Comparison of ENCODE assay signal across 17 mouse cellular contexts in the genomic region with DNA sequence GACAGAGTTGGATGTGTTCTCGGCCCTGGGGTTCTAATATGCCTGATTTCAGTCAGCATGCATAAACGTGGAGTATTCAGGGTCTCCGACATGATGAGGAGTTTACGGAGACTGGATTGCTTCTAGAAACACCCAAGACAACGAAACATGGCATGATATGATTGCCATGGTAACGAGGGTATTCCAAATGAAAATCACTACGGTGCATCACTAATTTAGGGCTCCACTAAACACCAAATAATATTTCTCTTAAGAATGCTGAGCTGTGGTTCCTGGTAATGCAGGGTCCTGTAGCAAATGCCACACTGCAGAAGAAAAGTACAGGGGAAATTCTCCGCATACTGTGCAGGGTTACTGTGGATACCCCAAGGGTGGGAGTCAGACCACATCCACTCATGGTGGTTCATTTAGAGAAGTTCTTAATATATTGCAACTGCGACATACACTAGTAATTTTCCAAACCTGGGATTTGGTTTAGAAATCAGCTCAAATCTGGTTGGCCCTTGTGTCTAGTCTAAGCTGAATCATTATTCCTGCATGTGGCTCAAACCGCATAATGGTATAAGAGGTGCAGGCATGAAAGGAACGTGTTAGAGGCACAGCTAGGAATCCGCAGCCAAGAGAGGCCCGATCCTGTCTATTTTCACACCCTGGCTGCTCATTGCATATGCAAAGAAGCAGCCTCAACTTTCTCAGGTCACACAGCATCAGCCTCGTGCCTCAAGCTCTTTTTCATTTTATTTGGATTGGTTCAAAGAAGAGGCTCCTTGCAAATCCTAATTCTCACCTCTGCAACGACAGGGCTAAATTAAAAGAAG.
A peak's percentile ranks its signal among the peaks of the same experiment; 100 is the strongest.
DNase-seq lines count a peak whose midpoint lies in the region; ATAC-seq and TF ChIP-seq lines count a peak whose summit lies in the region.
"Had no signal": no experiment of that assay in that cellular context is flagged by ENCODE, and none has a peak within 500 bp of the region (broad histone marks: within the 10 kb centered on the region; RNA-seq: fewer than 3 reads in every experiment).

No protein-coding gene starts in this region.

- ATAC-seq in forebrain, embryonic 15.5 days (replicated peaks): peak; percentile 30
- ATAC-seq in forebrain, embryonic 12.5 days (ENCODE audit: low FRiP score): no peak
- peak; percentile 11; the same call in 1 of the 2 replicates for ATAC-seq in midbrain, postnatal 0 days (ENCODE audit: low FRiP score)
- no peak for ATAC-seq in granulocyte monocyte progenitor cell, adult 5-6 weeks (replicated peaks; ENCODE audit: poor library complexity, severe bottlenecking)

- peak; percentile 16 for DNase-seq in right cerebral cortex, adult 18-20 months
- no peak for DNase-seq in right cerebral cortex, adult 2 months (ENCODE audit: low spot score in 2 of 2)
- DNase-seq in midbrain, postnatal 0 days (ENCODE audit: low spot score): peak; percentile 32
- no peak for DNase-seq in thymus, adult 2 months
- DNase-seq: heart, adult 18-20 months; lung, adult 18-20 months; lung, postnatal 14 days; thymus, postnatal 36 days had no signal

- H3K9ac ChIP-seq in forebrain, embryonic 15.5 days (replicated peaks): no peak overlapping the region
- no peak overlapping the region for H3K9ac ChIP-seq in forebrain, embryonic 12.5 days
- no peak overlapping the region for H3K9ac ChIP-seq in midbrain, postnatal 0 days (replicated peaks; ENCODE audit: low read length, poor library complexity, severe bottlenecking)
- H3K9ac ChIP-seq: embryonic facial prominence, embryonic 15.5 days; neural tube, embryonic 12.5 days had no signal

- H3K4me2 ChIP-seq in forebrain, embryonic 15.5 days (replicated peaks): no peak overlapping the region
- H3K4me2 ChIP-seq in forebrain, embryonic 12.5 days: no peak overlapping the region
- H3K4me2 ChIP-seq in midbrain, postnatal 0 days (ENCODE audit: low read depth, low read length, poor library complexity, severe bottlenecking): no peak overlapping the region
- H3K4me2 ChIP-seq: embryonic facial prominence, embryonic 15.5 days; liver, embryonic 11.5 days; neural tube, embryonic 12.5 days had no signal

- WGBS in forebrain, embryonic 15.5 days: 41% methylated on average over 15 of the region's 15 CpGs
- WGBS in forebrain, embryonic 12.5 days: 67% methylated on average over 15 of the region's 15 CpGs
- WGBS in midbrain, postnatal 0 days: 40% methylated on average over 15 of the region's 15 CpGs
- WGBS in thymus, adult 2 months: 92% methylated on average over 15 of the region's 15 CpGs

- TF ChIP-seq POLR2A in embryonic fibroblast, embryonic 13.5 days (IDR thresholded peaks at IDR 0.05; ENCODE audit: low read depth, low read length): no peak
- TF ChIP-seq POLR2A in thymus, adult 2 months (IDR thresholded peaks at IDR 0.05; ENCODE audit: control insufficient read depth, extremely low read depth, insufficient read depth, low read length, poor library complexity): no peak

- peaks cover 33% of the 10 kb centered on the region for H3K4me1 ChIP-seq in forebrain, embryonic 15.5 days
- H3K4me1 ChIP-seq in forebrain, embryonic 12.5 days: peaks cover 36% of the 10 kb centered on the region
- H3K4me1 ChIP-seq in embryonic fibroblast, embryonic 13.5 days (ENCODE audit: control insufficient read depth, insufficient read depth, low read length): peaks cover 10% of the 10 kb centered on the region
- peaks cover 13% of the 10 kb centered on the region for H3K4me1 ChIP-seq in midbrain, postnatal 0 days (ENCODE audit: insufficient read depth, low read length)
- H3K4me1 ChIP-seq in thymus, adult 2 months (replicated peaks; ENCODE audit: control insufficient read depth, insufficient read depth, low read length): no peaks in the 10 kb centered on the region

- H3K27me3 ChIP-seq in forebrain, embryonic 15.5 days: no peaks in the 10 kb centered on the region
- no peaks in the 10 kb centered on the region for H3K27me3 ChIP-seq in forebrain, embryonic 12.5 days
- H3K27me3 ChIP-seq in midbrain, postnatal 0 days (ENCODE audit: insufficient read depth, low read length): no peaks in the 10 kb centered on the region
- H3K27me3 ChIP-seq in thymus, adult 2 months (ENCODE audit: control insufficient read depth, insufficient read depth, low read length): no peaks in the 10 kb centered on the region
- H3K27me3 ChIP-seq: CH12.LX; embryonic facial prominence, embryonic 15.5 days; neural tube, embryonic 12.5 days had no signal

- H3K9me3 ChIP-seq in forebrain, embryonic 15.5 days: no peaks in the 10 kb centered on the region
- H3K9me3 ChIP-seq in forebrain, embryonic 12.5 days: no peaks in the 10 kb centered on the region
- H3K9me3 ChIP-seq in midbrain, postnatal 0 days (ENCODE audit: low read length): no peaks in the 10 kb centered on the region
- H3K9me3 ChIP-seq: embryonic facial prominence, embryonic 15.5 days; neural tube, embryonic 12.5 days had no signal

- peak overlapping the region; percentile 48 for H3K27ac ChIP-seq in forebrain, embryonic 15.5 days (replicated peaks)
- H3K27ac ChIP-seq in forebrain, embryonic 12.5 days: no peak overlapping the region
- H3K27ac ChIP-seq in embryonic fibroblast, embryonic 13.5 days (ENCODE audit: insufficient read depth, low read length): peak overlapping the region; percentile 67
- H3K27ac ChIP-seq in midbrain, postnatal 0 days (ENCODE audit: low read depth, low read length): no peak overlapping the region
- no peak overlapping the region for H3K27ac ChIP-seq in thymus, adult 2 months (ENCODE audit: control insufficient read depth, insufficient read depth, low read length)
- H3K27ac ChIP-seq: embryonic facial prominence, embryonic 15.5 days; kidney, postnatal 0 days; neural tube, embryonic 12.5 days had no signal

- no peaks in the 10 kb centered on the region for H3K36me3 ChIP-seq in forebrain, embryonic 15.5 days
- no peaks in the 10 kb centered on the region for H3K36me3 ChIP-seq in forebrain, embryonic 12.5 days (replicated peaks)
- no peaks in the 10 kb centered on the region for H3K36me3 ChIP-seq in midbrain, postnatal 0 days (ENCODE audit: insufficient read depth, low read length)
- no peaks in the 10 kb centered on the region for H3K36me3 ChIP-seq in thymus, adult 2 months (ENCODE audit: control insufficient read depth, insufficient read depth, low read length)
- H3K36me3 ChIP-seq: embryonic facial prominence, embryonic 15.5 days; neural tube, embryonic 12.5 days had no signal

- no peak overlapping the region for H3K4me3 ChIP-seq in forebrain, embryonic 15.5 days
- no peak overlapping the region for H3K4me3 ChIP-seq in forebrain, embryonic 12.5 days (replicated peaks)
- H3K4me3 ChIP-seq in embryonic fibroblast, embryonic 13.5 days (ENCODE audit: insufficient read depth, low read length): no peak overlapping the region
- H3K4me3 ChIP-seq in midbrain, postnatal 0 days (ENCODE audit: low read depth, low read length): no peak overlapping the region
- no peak overlapping the region for H3K4me3 ChIP-seq in thymus, adult 2 months (ENCODE audit: control insufficient read depth, insufficient read depth, low read length)
- H3K4me3 ChIP-seq: embryonic facial prominence, embryonic 15.5 days; neural tube, embryonic 12.5 days had no signal

- TF ChIP-seq CTCF in embryonic fibroblast, embryonic 13.5 days (IDR thresholded peaks at IDR 0.05; ENCODE audit: borderline replicate concordance, insufficient read depth, low read length): no peak
- TF ChIP-seq CTCF in midbrain, postnatal 0 days (IDR thresholded peaks at IDR 0.05): no peak
- TF ChIP-seq CTCF in thymus, adult 2 months (IDR thresholded peaks at IDR 0.05; ENCODE audit: borderline replicate concordance, control insufficient read depth, extremely low read depth, insufficient read depth, low read length, poor library complexity): no peak

Comparison
In these comparisons a context has a peak if more than half of its experiments do, and no peak if none do; other contexts are left out.
1. ATAC-seq: peak in forebrain, embryonic 15.5 days (single experiment) and midbrain, postnatal 0 days (single experiment); none in forebrain, embryonic 12.5 days (single experiment) and granulocyte monocyte progenitor cell, adult 5-6 weeks (single experiment).
2. H3K27ac ChIP-seq: peak in forebrain, embryonic 15.5 days (single experiment) and embryonic fibroblast, embryonic 13.5 days (single experiment); none in forebrain, embryonic 12.5 days (single experiment), midbrain, postnatal 0 days (single experiment) and thymus, adult 2 months (single experiment).
3. DNase-seq: peak in right cerebral cortex, adult 18-20 months (single experiment) and midbrain, postnatal 0 days (single experiment); none in right cerebral cortex, adult 2 months (0 of 2) and thymus, adult 2 months (single experiment).